Mouse (Mus musculus): ENCODE measurements around the gene Dnah11.

- TF ChIP-seq POLR2A (IDR thresholded peaks at IDR 0.05; ENCODE audit: low read depth, low read length) (no peak), CTCF (conservative IDR thresholded peaks at IDR 0.05; ENCODE audit: insufficient read depth, insufficient read length, low read depth, low read length) (no peak)
Measured at GRCm38 (mm10) chr12:118186120-118186880, 12.5 kb downstream of the Dnah11 start.
